Mouse (Mus musculus): Measurements from ENCODE around the gene Nfkb1. TPM values are rescaled to one million over a fixed set of nuclear protein-coding genes. Genes with fewer than 3 reads are reported as not detected.
A peak's percentile ranks its signal among the peaks of the same experiment; 100 is the strongest.

Gene Nfkb1
- total and polyA plus RNA-seq, 3 experiments: 271 to 369 (median 346) TPM

- peak; percentile 84 for TF ChIP-seq IRF4 (IDR thresholded peaks at IDR 0.05; ENCODE audit: low read depth, low read length)
- peak; percentile 73; the same call in 1 of the 2 replicates for TF ChIP-seq JUND (conservative IDR thresholded peaks at IDR 0.05; ENCODE audit: low read depth, low read length)
- peak; percentile 76; the same call in 1 of the 2 replicates for TF ChIP-seq TBP (conservative IDR thresholded peaks at IDR 0.05; ENCODE audit: low read depth, low read length)
- TF ChIP-seq POLR2AphosphoS2 (IDR thresholded peaks at IDR 0.05; ENCODE audit: low read depth, low read length): no peak
- no peak for TF ChIP-seq PAX5 (IDR thresholded peaks at IDR 0.05; ENCODE audit: low read length)
- TF ChIP-seq EP300 (IDR thresholded peaks at IDR 0.05; ENCODE audit: low read length): peak; percentile 49; the same call in 1 of the 2 replicates
Observed at GRCm38 (mm10) chr3:135731292-135732047, 40.1 kb upstream of the Nfkb1 start (continued).

GRCm38 (mm10) chr3:135730790-135731189, 39.4 kb upstream of the Nfkb1 start:
- Histone ChIP-seq H3K4me1 (ENCODE audit: control insufficient read depth in 1 of 2, insufficient read depth in 2 of 2) (peaks cover 6 to 12% of the 10 kb centered on the region in 2 experiments), H3K9me3 (replicated peaks; ENCODE audit: low read length) (no peaks in the 10 kb centered on the region), H3K36me3 (replicated peaks in 1 of 2; ENCODE audit: control insufficient read depth in 1 of 2, insufficient read depth in 1 of 2, low read length in 1 of 2) (no peaks in the 10 kb centered on the region), H3K27me3 (replicated peaks) (no peaks in the 10 kb centered on the region), H3K4me2 (ENCODE audit: insufficient read depth, low read depth, poor library complexity, severe bottlenecking) (peak overlapping the region; percentile 52), H3K9ac (ENCODE audit: insufficient read depth, low read depth) (no peak overlapping the region), H3K4me3 (replicated peaks in 1 of 3; ENCODE audit: low read depth in 2 of 3, low read length in 2 of 3, poor library complexity in 1 of 3) (no peak overlapping the region), H3K79me2 (replicated peaks; ENCODE audit: control insufficient read depth, extremely low read depth, insufficient read depth, poor library complexity, severe bottlenecking) (no peaks in the 10 kb centered on the region), H3K27ac (ENCODE audit: insufficient read depth, low read depth) (no peak overlapping the region)
- DNase-seq (ENCODE audit: extremely low read depth): peak; percentile 58
- TF ChIP-seq MAFK (IDR thresholded peaks at IDR 0.05; ENCODE audit: insufficient replicate concordance, low read length) (no peak), ETS1 (conservative IDR thresholded peaks at IDR 0.05; ENCODE audit: low read depth, low read length) (no peak; the same call in 1 of the 2 replicates), CHD1 (IDR thresholded peaks at IDR 0.05; ENCODE audit: low read depth, low read length) (no peak), NRF1 (IDR thresholded peaks at IDR 0.05; ENCODE audit: low read depth, low read length) (no peak), MYC (IDR thresholded peaks at IDR 0.05; ENCODE audit: low read depth, low read length) (no peak), TBP (conservative IDR thresholded peaks at IDR 0.05; ENCODE audit: low read depth, low read length) (no peak), ZNF384 (IDR thresholded peaks at IDR 0.05; ENCODE audit: low read depth, low read length) (no peak), HCFC1 (IDR thresholded peaks at IDR 0.05; ENCODE audit: low read depth, low read length) (no peak), BHLHE40 (IDR thresholded peaks at IDR 0.05; ENCODE audit: low read depth, low read length) (peak; percentile 24; the same call in 1 of the 2 replicates), CHD2 (IDR thresholded peaks at IDR 0.05; ENCODE audit: low read length) (no peak), MAX (IDR thresholded peaks at IDR 0.05; ENCODE audit: low read length) (no peak), NELFE (IDR thresholded peaks at IDR 0.05; ENCODE audit: low read depth, low read length) (no peak), UBTF (IDR thresholded peaks at IDR 0.05; ENCODE audit: low read depth, low read length) (no peak), ZKSCAN1 (IDR thresholded peaks at IDR 0.05; ENCODE audit: borderline replicate concordance, low read depth, low read length) (no peak), EP300 (IDR thresholded peaks at IDR 0.05; ENCODE audit: low read length) (peak; percentile 11; the same call in 1 of the 2 replicates), PAX5 (IDR thresholded peaks at IDR 0.05; ENCODE audit: low read length) (no peak), SMC3 (IDR thresholded peaks at IDR 0.05; ENCODE audit: low read depth, low read length) (peak; percentile 43), IRF4 (IDR thresholded peaks at IDR 0.05; ENCODE audit: low read depth, low read length) (peak; percentile 59; the same call in 1 of the 2 replicates), E2F4 (IDR thresholded peaks at IDR 0.05; ENCODE audit: insufficient replicate concordance, low read depth, low read length) (no peak), ZC3H11A (IDR thresholded peaks at IDR 0.05; ENCODE audit: low read depth, low read length) (no peak), POLR2A (IDR thresholded peaks at IDR 0.05; ENCODE audit: low read depth, low read length) (no peak), MXI1 (IDR thresholded peaks at IDR 0.05; ENCODE audit: low read depth, low read length) (peak; percentile 55; the same call in 1 of the 2 replicates), KAT2A (IDR thresholded peaks at IDR 0.05; ENCODE audit: insufficient replicate concordance, low read length) (no peak), JUND (conservative IDR thresholded peaks at IDR 0.05; ENCODE audit: low read depth, low read length) (0 out of 2 replicates have a peak, but pooled peaks have one; percentile 24), POLR2AphosphoS2 (IDR thresholded peaks at IDR 0.05; ENCODE audit: low read depth, low read length) (no peak)
- in situ Hi-C loops (cut with MboI; ENCODE audit: low pct_ligation_motif_present, low pct_unique_long_range_greater_than_20kb, low sequenced_read_pairs): no loop called here
- dilution Hi-C loops (cut with MboI; ENCODE audit: extremely low pct_ligation_motif_present, extremely low pct_unique_long_range_greater_than_20kb, low sequenced_read_pairs): no loop called here

Measured in CH12.LX (cell line).